ENCODE assay signal across 8 mouse cellular contexts in the genomic region with DNA sequence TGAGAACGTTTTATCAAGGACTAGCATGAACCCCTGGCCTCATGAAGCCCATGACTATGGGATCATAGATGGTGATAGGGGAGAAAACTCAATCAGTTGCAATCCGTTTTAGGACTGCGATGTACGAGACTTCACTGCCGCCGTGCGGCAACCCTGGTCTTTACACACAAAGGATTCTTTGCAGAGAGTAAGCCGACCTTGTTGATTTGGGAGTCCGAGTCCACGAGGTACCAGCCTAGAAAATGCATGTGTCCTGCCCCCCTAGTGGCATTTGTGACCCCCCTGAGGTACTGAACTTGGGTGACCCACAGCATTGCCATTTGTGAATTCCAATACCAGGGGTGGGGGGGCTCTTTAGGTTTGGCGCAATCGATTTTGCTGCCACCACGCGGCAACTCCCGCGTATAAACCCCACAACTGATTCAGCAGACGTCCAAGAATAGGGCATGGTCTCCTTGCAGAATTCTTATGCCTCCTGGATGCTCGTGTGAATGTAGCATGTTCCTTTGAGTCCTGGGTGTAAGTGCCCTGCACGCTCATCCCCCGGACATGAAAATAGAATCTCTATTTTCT. TPM values are rescaled to one million over a fixed set of nuclear protein-coding genes. Genes with fewer than 3 reads are reported as not detected.
DNase-seq lines count a peak whose midpoint lies in the region; ATAC-seq lines count a peak whose summit lies in the region.

No protein-coding gene starts in this region.

- peak overlapping the region; percentile 59 for H3K4me2 ChIP-seq in heart, embryonic 12.5 days
- peak overlapping the region; percentile 43 for H3K4me2 ChIP-seq in kidney, embryonic 16.5 days (replicated peaks; ENCODE audit: low read depth, low read length)
- H3K4me2 ChIP-seq in liver, embryonic 15.5 days, result peak overlapping the region; percentile 35
- H3K4me2 ChIP-seq in neural tube, embryonic 15.5 days, result peak overlapping the region; percentile 55

- no peaks in the 10 kb centered on the region for H3K27me3 ChIP-seq in heart, embryonic 12.5 days (replicated peaks)
- no peaks in the 10 kb centered on the region for H3K27me3 ChIP-seq in kidney, embryonic 16.5 days (ENCODE audit: insufficient read depth, low read length)
- peaks cover 30% of the 10 kb centered on the region for H3K27me3 ChIP-seq in liver, embryonic 15.5 days
- H3K27me3 ChIP-seq in neural tube, embryonic 15.5 days (replicated peaks), result no peaks in the 10 kb centered on the region

- DNase-seq in 3T3-L1 (ENCODE audit: low read depth, low spot score), result peak; percentile 35
- DNase-seq in R1 (ENCODE audit: low read depth, low spot score), result peak; percentile 46
- peak; percentile 77 for DNase-seq in embryo, embryonic 10.5 days (ENCODE audit: low spot score)

- H3K4me3 ChIP-seq in heart, embryonic 12.5 days, result peak overlapping the region; percentile 19; the same call in 1 of the 2 replicates
- H3K4me3 ChIP-seq in kidney, embryonic 16.5 days (ENCODE audit: low read length), result peak overlapping the region; percentile 21
- H3K4me3 ChIP-seq in liver, embryonic 15.5 days (replicated peaks), result no peak overlapping the region
- H3K4me3 ChIP-seq in neural tube, embryonic 15.5 days (replicated peaks), result peak overlapping the region; percentile 32

- peaks cover 19% of the 10 kb centered on the region for H3K9me3 ChIP-seq in heart, embryonic 12.5 days (replicated peaks)
- H3K9me3 ChIP-seq in kidney, embryonic 16.5 days (ENCODE audit: low read length), result peaks cover 19% of the 10 kb centered on the region; the same call in 1 of the 2 replicates
- no peaks in the 10 kb centered on the region for H3K9me3 ChIP-seq in liver, embryonic 15.5 days (replicated peaks)
- peaks cover 3% of the 10 kb centered on the region; the same call in 1 of the 2 replicates for H3K9me3 ChIP-seq in neural tube, embryonic 15.5 days (replicated peaks)

- no peak for ATAC-seq in heart, embryonic 12.5 days (ENCODE audit: insufficient number of reproducible peaks, low FRiP score)
- no peak for ATAC-seq in kidney, embryonic 16.5 days (ENCODE audit: low FRiP score, low TSS enrichment)
- ATAC-seq in liver, embryonic 15.5 days (ENCODE audit: insufficient read depth), result no peak
- peak; percentile 40; the same call in 1 of the 2 replicates for ATAC-seq in neural tube, embryonic 15.5 days (ENCODE audit: low FRiP score)
- no peak for ATAC-seq in monocyte, adult 5-6 weeks (replicated peaks; ENCODE audit: insufficient number of reproducible peaks, low FRiP score, low TSS enrichment, poor library complexity, severe bottlenecking)

- H3K9ac ChIP-seq in heart, embryonic 12.5 days, result no peak overlapping the region
- H3K9ac ChIP-seq in kidney, embryonic 16.5 days (replicated peaks; ENCODE audit: low read length), result no peak overlapping the region; the same call in 1 of the 2 replicates
- H3K9ac ChIP-seq in liver, embryonic 15.5 days, result no peak overlapping the region
- no peak overlapping the region for H3K9ac ChIP-seq in neural tube, embryonic 15.5 days (replicated peaks)

- WGBS in heart, embryonic 12.5 days, result 51% methylated on average over 20 of the region's 20 CpGs
- WGBS in kidney, embryonic 16.5 days, result 50% methylated on average over 20 of the region's 20 CpGs
- WGBS in liver, embryonic 15.5 days (ENCODE audit: insufficient replicate concordance), result 44% methylated on average over 20 of the region's 20 CpGs
- 51% methylated on average over 20 of the region's 20 CpGs for WGBS in neural tube, embryonic 15.5 days

- H3K36me3 ChIP-seq in heart, embryonic 12.5 days, result no peaks in the 10 kb centered on the region
- no peaks in the 10 kb centered on the region for H3K36me3 ChIP-seq in kidney, embryonic 16.5 days (ENCODE audit: insufficient read depth, low read length)
- no peaks in the 10 kb centered on the region for H3K36me3 ChIP-seq in liver, embryonic 15.5 days (replicated peaks)
- H3K36me3 ChIP-seq in neural tube, embryonic 15.5 days, result no peaks in the 10 kb centered on the region

- peaks cover 16% of the 10 kb centered on the region for H3K4me1 ChIP-seq in heart, embryonic 12.5 days (replicated peaks)
- H3K4me1 ChIP-seq in kidney, embryonic 16.5 days (ENCODE audit: insufficient read depth, low read length), result peaks cover 9% of the 10 kb centered on the region
- H3K4me1 ChIP-seq in liver, embryonic 15.5 days (replicated peaks), result 0 out of 2 replicates have a peak, but pooled peaks cover 6% of the 10 kb centered on the region
- peaks cover 12% of the 10 kb centered on the region for H3K4me1 ChIP-seq in neural tube, embryonic 15.5 days

- H3K27ac ChIP-seq in heart, embryonic 12.5 days (ENCODE audit: poor library complexity, severe bottlenecking), result no peak overlapping the region
- H3K27ac ChIP-seq in kidney, embryonic 16.5 days (ENCODE audit: low read length), result no peak overlapping the region
- no peak overlapping the region for H3K27ac ChIP-seq in liver, embryonic 15.5 days (replicated peaks)
- no peak overlapping the region for H3K27ac ChIP-seq in neural tube, embryonic 15.5 days (replicated peaks)

RNA-seq across cellular contexts. Expression of a gene that starts 49.3 kb away (rescaled TPM):
- 12.0 and 15.2 TPM in 2 replicates for polyA plus RNA-seq in heart, embryonic 12.5 days (2016; fragmentation: Nextera tagmentation; extraction: Ambion mirVana)
- polyA plus RNA-seq in kidney, embryonic 16.5 days (2015; fragmentation: Nextera tagmentation; extraction: Ambion mirVana), result 24.4 and 24.6 TPM in 2 replicates
- 9.8 and 11.9 TPM in 2 replicates for polyA plus RNA-seq in liver, embryonic 15.5 days (2015; fragmentation: Nextera tagmentation; extraction: Ambion mirVana)
- polyA plus RNA-seq in neural tube, embryonic 15.5 days (2015; fragmentation: Nextera tagmentation; extraction: Ambion mirVana), result 21.0 and 27.9 TPM in 2 replicates
- total RNA-seq in monocyte, adult 5-6 weeks (2017), result 9.7 to 34.1 TPM (median 22.6 TPM) in 3 replicates
